Mouse (Mus musculus) heart, postnatal 4 days (tissue): ENCODE measurements at regions not wholly inside any gene's neighbourhood (a gene's known extent, or its start where the extent isn't known, plus 50 kb on each side); places are given as distances from the start of the nearest gene placed in this dataset.

Experiments used
- DNase-seq: peaks from one replicate; pipeline ENCODE4 v3.0.0; 2021

GRCm38 (mm10) chr10:15592161-15592560 lies 874.1 kb upstream of the Gje1 start:
- DNase-seq, result no peak

- peak; percentile 18 for DNase-seq
These were observed 868.1 kb upstream of the Gje1 start for GRCm38 (mm10) chr10:15586081-15586480.

GRCm38 (mm10) chr10:15564119-15564518 lies 846.1 kb upstream of the Gje1 start:
- DNase-seq, result no peak

GRCm38 (mm10) chr10:15553407-15554064 lies 835.5 kb upstream of the Gje1 start:
- DNase-seq, result no peak

- no peak for DNase-seq
These were observed 823.9 kb upstream of the Gje1 start for GRCm38 (mm10) chr10:15541797-15542350.

GRCm38 (mm10) chr10:15540780-15541426 lies 822.9 kb upstream of the Gje1 start:
- no peak for DNase-seq

GRCm38 (mm10) chr10:15536053-15536452 lies 818.0 kb upstream of the Gje1 start:
- no peak for DNase-seq

- DNase-seq, result no peak
These were observed 769.4 kb upstream of the Gje1 start for GRCm38 (mm10) chr10:15487367-15487766.

- DNase-seq, result no peak
These were observed 725.3 kb upstream of the Gje1 start for GRCm38 (mm10) chr10:15443281-15443680.

GRCm38 (mm10) chr10:15441216-15441615 lies 723.2 kb upstream of the Gje1 start:
- DNase-seq, result no peak

- no peak for DNase-seq
These were observed 708.7 kb upstream of the Gje1 start for GRCm38 (mm10) chr10:15426746-15427145.

- no peak for DNase-seq
These were observed 688.2 kb upstream of the Gje1 start for GRCm38 (mm10) chr10:15406211-15406610.

- DNase-seq, result no peak
These were observed 687.7 kb upstream of the Gje1 start for GRCm38 (mm10) chr10:15405706-15406105.

GRCm38 (mm10) chr10:15399964-15400363 lies 682.0 kb upstream of the Gje1 start:
- no peak for DNase-seq

- no peak for DNase-seq
These were observed 679.1 kb upstream of the Gje1 start for GRCm38 (mm10) chr10:15397114-15397513.

- DNase-seq, result no peak
These were observed 677.3 kb upstream of the Gje1 start for GRCm38 (mm10) chr10:15395295-15395694.

- DNase-seq, result no peak
These were observed 674.2 kb upstream of the Gje1 start for GRCm38 (mm10) chr10:15392027-15392816.

- DNase-seq, result no peak
These were observed 655.6 kb upstream of the Gje1 start for GRCm38 (mm10) chr10:15373571-15373970.
